Mouse (Mus musculus): ENCODE data around the gene Zdhhc21.

- TF ChIP-seq CTCF (IDR thresholded peaks at IDR 0.05; ENCODE audit: low read depth, low read length) (no peak), POLR2A (IDR thresholded peaks at IDR 0.05; ENCODE audit: extremely low read depth, insufficient read depth, low read length) (no peak)
Observed at GRCm38 (mm10) chr4:82874791-82875190, 15.0 kb upstream of the Zdhhc21 start.
